Mouse (Mus musculus) thymus, adult 2 months (tissue): ENCODE results near the gene Pax8. TPM values are rescaled to one million over a fixed set of nuclear protein-coding genes. Genes with fewer than 3 reads are reported as not detected.

Experiments
- DNase-seq: peaks from one replicate; pipeline ENCODE4 v3.0.0; 2021
- H3K27ac ChIP-seq: fragments of 200-500 bp; 2 replicates; pipeline ENCODE4 v1.5.1; 2012; ENCODE audit warnings: low read length, control low read depth; ENCODE audit not compliant: control insufficient read depth, insufficient read depth
- H3K27me3 ChIP-seq: fragments of 200-500 bp; 2 replicates; pipeline ENCODE4 v1.6.1; 2012; ENCODE audit warnings: mild to moderate bottlenecking, low read length, moderate library complexity, mixed read lengths; ENCODE audit not compliant: control insufficient read depth, insufficient read depth
- H3K36me3 ChIP-seq: fragments of 200-500 bp; 2 replicates; pipeline ENCODE4 v1.6.1; 2012; ENCODE audit warnings: mild to moderate bottlenecking, low read length, moderate library complexity; ENCODE audit not compliant: control insufficient read depth, insufficient read depth
- H3K4me1 ChIP-seq: fragments of 200-500 bp; replicated peaks from 2 replicates; pipeline ENCODE4 v1.6.1; 2012; ENCODE audit warnings: low read length; ENCODE audit not compliant: control insufficient read depth, insufficient read depth
- H3K4me3 ChIP-seq: fragments of 200-500 bp; 2 replicates; pipeline ENCODE4 v1.5.1; 2012; ENCODE audit warnings: mild to moderate bottlenecking, low read length, control low read depth, moderate library complexity; ENCODE audit not compliant: control insufficient read depth, insufficient read depth
- CTCF ChIP-seq: fragments of 200-500 bp; IDR thresholded peaks from 2 replicates; pipeline ENCODE4 v1.5.1; 2012; ENCODE audit warnings: mild to moderate bottlenecking, control low read depth, low read length, moderate library complexity, borderline replicate concordance; ENCODE audit not compliant: control insufficient read depth, poor library complexity, insufficient read depth; ENCODE audit errors: extremely low read depth
- POLR2A ChIP-seq: fragments of 200-500 bp; IDR thresholded peaks from 2 replicates; pipeline ENCODE4 v1.6.1; 2012; ENCODE audit warnings: mild to moderate bottlenecking, low read length, control low read depth, moderate library complexity; ENCODE audit not compliant: control insufficient read depth, poor library complexity, insufficient read depth; ENCODE audit errors: extremely low read depth
- WGBS: fragments of 180-500 bp; shearing (Covaris S2); methylation state at CpG from one replicate; pipeline ENCODE4 v1.1.7; 2018; 5-methylcytosine and 5-hydroxymethylcytosine counted together
- polyA plus RNA-seq: library from polyadenylated mRNA; depleted of rRNA; stranded (reverse); fragments of >200 nt; gene quantifications from 2 replicates; pipeline ENCODE4 v1.2.3, GENCODE M21; 2012

The Pax8 gene
- polyA plus RNA-seq, 1 experiment: 0.08 TPM

GRCm38 (mm10) chr2:24479151-24479550, 3.8 kb upstream of the Pax8 start:
- Histone ChIP-seq H3K27me3 (peaks cover 13% of the 10 kb centered on the region), H3K4me3 (no peak overlapping the region), H3K4me1 (no peaks in the 10 kb centered on the region), H3K36me3 (no peaks in the 10 kb centered on the region), H3K27ac (no peak overlapping the region)
- 15% methylated on average over 1 of the region's 1 CpGs for WGBS
- TF ChIP-seq CTCF (no peak), POLR2A (no peak)
- no peak for DNase-seq

- Histone ChIP-seq H3K4me1 (no peaks in the 10 kb centered on the region), H3K27ac (no peak overlapping the region), H3K4me3 (no peak overlapping the region), H3K36me3 (no peaks in the 10 kb centered on the region), H3K27me3 (peaks cover 19% of the 10 kb centered on the region)
- TF ChIP-seq CTCF: no peak
- no peak for TF ChIP-seq POLR2A
- WGBS: 78% methylated on average over 4 of the region's 4 CpGs
- DNase-seq: no peak
Measured at GRCm38 (mm10) chr2:24478611-24479010, 3.2 kb upstream of the Pax8 start.

GRCm38 (mm10) chr2:24474514-24475378, 653 bp downstream of the Pax8 start:
- no peak overlapping the region for H3K4me3 ChIP-seq
- TF ChIP-seq CTCF: no peak
- TF ChIP-seq POLR2A: no peak
- 34% methylated on average over 29 of the region's 29 CpGs for WGBS
- H3K36me3 ChIP-seq: no peaks in the 10 kb centered on the region
- no peaks in the 10 kb centered on the region for H3K4me1 ChIP-seq
- H3K27ac ChIP-seq: no peak overlapping the region
- no peak for DNase-seq
- peaks cover 19% of the 10 kb centered on the region for H3K27me3 ChIP-seq

GRCm38 (mm10) chr2:24473641-24474511, 1.5 kb downstream of the Pax8 start:
- no peaks in the 10 kb centered on the region for H3K36me3 ChIP-seq
- no peak for TF ChIP-seq CTCF
- no peak for TF ChIP-seq POLR2A
- no peak overlapping the region for H3K27ac ChIP-seq
- 5% methylated on average over 56 of the region's 56 CpGs for WGBS
- no peak for DNase-seq
- no peak overlapping the region for H3K4me3 ChIP-seq
- peaks cover 19% of the 10 kb centered on the region for H3K27me3 ChIP-seq
- no peaks in the 10 kb centered on the region for H3K4me1 ChIP-seq

GRCm38 (mm10) chr2:24472677-24473076, 2.7 kb downstream of the Pax8 start:
- 19% methylated on average over 11 of the region's 11 CpGs for WGBS
- no peak overlapping the region for H3K27ac ChIP-seq
- no peaks in the 10 kb centered on the region for H3K4me1 ChIP-seq
- no peak overlapping the region for H3K4me3 ChIP-seq
- TF ChIP-seq POLR2A (no peak), CTCF (no peak)
- DNase-seq: no peak
- H3K36me3 ChIP-seq: no peaks in the 10 kb centered on the region
- peaks cover 19% of the 10 kb centered on the region for H3K27me3 ChIP-seq

- TF ChIP-seq CTCF: no peak
- no peak for TF ChIP-seq POLR2A
- WGBS: 8% methylated on average over 7 of the region's 7 CpGs
- Histone ChIP-seq H3K27me3 (peaks cover 19% of the 10 kb centered on the region), H3K36me3 (no peaks in the 10 kb centered on the region), H3K27ac (no peak overlapping the region), H3K4me3 (no peak overlapping the region), H3K4me1 (no peaks in the 10 kb centered on the region)
- no peak for DNase-seq
Measured at GRCm38 (mm10) chr2:24472111-24472510, 3.3 kb downstream of the Pax8 start.
